Mouse (Mus musculus): ENCODE results near the gene Olfr157. TPM values are rescaled to one million over a fixed set of nuclear protein-coding genes. Genes with fewer than 3 reads are reported as not detected.

The Olfr157 gene
- 0.12 TPM in 1 of 2 replicates, not detected in the other for polyA plus RNA-seq (2016; fragmentation: Nextera tagmentation; extraction: Ambion mirVana)

- no peak within 1 kb of the TSS for H3K27ac ChIP-seq
- 74% methylated on average over 1 of the region's 1 CpGs for WGBS
- H3K27me3 ChIP-seq = no peaks in the 10 kb centered on the region
- no peak within 1 kb of the TSS for H3K4me2 ChIP-seq
- H3K9ac ChIP-seq (replicated peaks) = no peak within 1 kb of the TSS
- H3K4me3 ChIP-seq (replicated peaks) = no peak within 1 kb of the TSS
- peaks cover 10% of the 10 kb centered on the region; the same call in 1 of the 2 replicates for H3K9me3 ChIP-seq
- H3K36me3 ChIP-seq = no peaks in the 10 kb centered on the region
- ATAC-seq (ENCODE audit: insufficient number of reproducible peaks, insufficient read depth, low FRiP score, low TSS enrichment, low read depth) = no peak
- no peaks in the 10 kb centered on the region for H3K4me1 ChIP-seq (replicated peaks)
Measured at GRCm38 (mm10) chr4:43840101-43840500, at the start of gene Olfr157. Gene Olfr157, minus strand, starts transcription at chr4:43840201.

- Histone ChIP-seq H3K9ac (replicated peaks) (no peak overlapping the region), H3K27ac (no peak overlapping the region), H3K4me2 (peak overlapping the region; percentile 19; the same call in 1 of the 2 replicates), H3K36me3 (peaks cover 3% of the 10 kb centered on the region; the same call in 1 of the 2 replicates), H3K27me3 (no peaks in the 10 kb centered on the region), H3K4me1 (replicated peaks) (peaks cover 26% of the 10 kb centered on the region), H3K4me3 (replicated peaks) (no peak overlapping the region), H3K9me3 (no peaks in the 10 kb centered on the region)
- ATAC-seq (ENCODE audit: insufficient number of reproducible peaks, insufficient read depth, low FRiP score, low TSS enrichment, low read depth) = no peak
- WGBS = 18% methylated on average over 4 of the region's 4 CpGs
Measured at GRCm38 (mm10) chr4:43884196-43884595, 44.2 kb upstream of the Olfr157 start.

GRCm38 (mm10) chr4:43879566-43879965 is 39.6 kb upstream of the Olfr157 start:
- no peaks in the 10 kb centered on the region for H3K9me3 ChIP-seq
- H3K27ac ChIP-seq = no peak overlapping the region
- no peaks in the 10 kb centered on the region for H3K36me3 ChIP-seq
- H3K27me3 ChIP-seq = no peaks in the 10 kb centered on the region
- no peak for ATAC-seq (ENCODE audit: insufficient number of reproducible peaks, insufficient read depth, low FRiP score, low TSS enrichment, low read depth)
- H3K4me2 ChIP-seq = no peak overlapping the region
- no peak overlapping the region for H3K4me3 ChIP-seq (replicated peaks)
- no peak overlapping the region for H3K9ac ChIP-seq (replicated peaks)
- peaks cover 43% of the 10 kb centered on the region for H3K4me1 ChIP-seq (replicated peaks)
- WGBS = 70% methylated on average over 6 of the region's 6 CpGs

- H3K9me3 ChIP-seq = no peaks in the 10 kb centered on the region
- no peak for ATAC-seq (ENCODE audit: insufficient number of reproducible peaks, insufficient read depth, low FRiP score, low TSS enrichment, low read depth)
- H3K4me2 ChIP-seq = no peak overlapping the region
- H3K27ac ChIP-seq = peak overlapping the region; percentile 46; the same call in 1 of the 2 replicates
- no peaks in the 10 kb centered on the region for H3K27me3 ChIP-seq
- WGBS = 36% methylated on average over 5 of the region's 5 CpGs
- H3K4me3 ChIP-seq (replicated peaks) = no peak overlapping the region
- H3K9ac ChIP-seq (replicated peaks) = no peak overlapping the region
- H3K36me3 ChIP-seq = no peaks in the 10 kb centered on the region
- peaks cover 31% of the 10 kb centered on the region for H3K4me1 ChIP-seq (replicated peaks)
Measured at GRCm38 (mm10) chr4:43878121-43878776, 38.2 kb upstream of the Olfr157 start.

GRCm38 (mm10) chr4:43877230-43877629 is 37.2 kb upstream of the Olfr157 start:
- Histone ChIP-seq H3K36me3 (no peaks in the 10 kb centered on the region), H3K27ac (no peak overlapping the region), H3K4me3 (replicated peaks) (no peak overlapping the region), H3K27me3 (no peaks in the 10 kb centered on the region), H3K4me2 (no peak overlapping the region), H3K9ac (replicated peaks) (0 out of 2 replicates have a peak overlapping the region, but pooled peaks have one; percentile 5), H3K4me1 (replicated peaks) (peaks cover 31% of the 10 kb centered on the region), H3K9me3 (no peaks in the 10 kb centered on the region)
- WGBS = 95% methylated on average over 1 of the region's 1 CpGs
- ATAC-seq (ENCODE audit: insufficient number of reproducible peaks, insufficient read depth, low FRiP score, low TSS enrichment, low read depth) = no peak

- Histone ChIP-seq H3K9me3 (no peaks in the 10 kb centered on the region), H3K4me1 (replicated peaks) (peaks cover 31% of the 10 kb centered on the region), H3K4me2 (peak overlapping the region; percentile 90), H3K36me3 (no peaks in the 10 kb centered on the region), H3K27ac (peak overlapping the region; percentile 83), H3K4me3 (replicated peaks) (peak overlapping the region; percentile 88), H3K27me3 (no peaks in the 10 kb centered on the region), H3K9ac (replicated peaks) (peak overlapping the region; percentile 87)
- WGBS = 0% methylated on average over 20 of the region's 20 CpGs
- peak; percentile 40; the same call in 1 of the 2 replicates for ATAC-seq (ENCODE audit: insufficient number of reproducible peaks, insufficient read depth, low FRiP score, low TSS enrichment, low read depth)
Measured at GRCm38 (mm10) chr4:43875919-43876411, 36.0 kb upstream of the Olfr157 start.

- ATAC-seq (ENCODE audit: insufficient number of reproducible peaks, insufficient read depth, low FRiP score, low TSS enrichment, low read depth) = peak; percentile 89
Measured at GRCm38 (mm10) chr4:43875160-43875918, 35.3 kb upstream of the Olfr157 start, which contains the start of gene Reck. Gene Reck, plus strand, starts transcription at chr4:43875530.

GRCm38 (mm10) chr4:43874501-43874900 is 34.5 kb upstream of the Olfr157 start:
- peak overlapping the region; percentile 90 for H3K4me2 ChIP-seq
- no peaks in the 10 kb centered on the region for H3K27me3 ChIP-seq
- peaks cover 31% of the 10 kb centered on the region for H3K4me1 ChIP-seq (replicated peaks)
- ATAC-seq (ENCODE audit: insufficient number of reproducible peaks, insufficient read depth, low FRiP score, low TSS enrichment, low read depth) = no peak
- H3K4me3 ChIP-seq (replicated peaks) = peak overlapping the region; percentile 88
- H3K9me3 ChIP-seq = 0 out of 2 replicates have a peak, but pooled peaks cover under 1% of the 10 kb centered on the region
- peak overlapping the region; percentile 87 for H3K9ac ChIP-seq (replicated peaks)
- H3K27ac ChIP-seq = no peak overlapping the region
- no peaks in the 10 kb centered on the region for H3K36me3 ChIP-seq
- WGBS = 55% methylated on average over 7 of the region's 7 CpGs

More at GRCm38 (mm10) chr4:43875160-43875918, 35.3 kb upstream of the Olfr157 start, which contains the start of gene Reck:
- peak within 1 kb of the TSS; percentile 90 for H3K4me2 ChIP-seq
- peak within 1 kb of the TSS; percentile 83 for H3K27ac ChIP-seq
- H3K27me3 ChIP-seq = no peaks in the 10 kb centered on the region
- WGBS = under 1% methylated on average over 73 of the region's 73 CpGs
- no peaks in the 10 kb centered on the region for H3K36me3 ChIP-seq
- peak within 1 kb of the TSS; percentile 87 for H3K9ac ChIP-seq (replicated peaks)
- H3K4me3 ChIP-seq (replicated peaks) = peak within 1 kb of the TSS; percentile 88
- H3K4me1 ChIP-seq (replicated peaks) = peaks cover 31% of the 10 kb centered on the region
- H3K9me3 ChIP-seq = no peaks in the 10 kb centered on the region

GRCm38 (mm10) chr4:43869821-43870220 is 29.8 kb upstream of the Olfr157 start:
- Histone ChIP-seq H3K9me3 (peaks cover 10% of the 10 kb centered on the region; the same call in 1 of the 2 replicates), H3K9ac (replicated peaks) (no peak overlapping the region), H3K27me3 (no peaks in the 10 kb centered on the region), H3K4me1 (replicated peaks) (peaks cover 4% of the 10 kb centered on the region; the same call in 1 of the 2 replicates), H3K4me2 (no peak overlapping the region), H3K4me3 (replicated peaks) (no peak overlapping the region), H3K27ac (no peak overlapping the region), H3K36me3 (no peaks in the 10 kb centered on the region)
- 82% methylated on average over 10 of the region's 10 CpGs for WGBS
- ATAC-seq (ENCODE audit: insufficient number of reproducible peaks, insufficient read depth, low FRiP score, low TSS enrichment, low read depth) = no peak

- no peaks in the 10 kb centered on the region for H3K9me3 ChIP-seq
- H3K27ac ChIP-seq = no peak overlapping the region
- ATAC-seq (ENCODE audit: insufficient number of reproducible peaks, insufficient read depth, low FRiP score, low TSS enrichment, low read depth) = no peak
- WGBS = 67% methylated on average over 4 of the region's 4 CpGs
- H3K4me1 ChIP-seq (replicated peaks) = no peaks in the 10 kb centered on the region
- H3K4me2 ChIP-seq = no peak overlapping the region
- no peak overlapping the region for H3K9ac ChIP-seq (replicated peaks)
- H3K4me3 ChIP-seq (replicated peaks) = no peak overlapping the region
- no peaks in the 10 kb centered on the region for H3K36me3 ChIP-seq
- H3K27me3 ChIP-seq = no peaks in the 10 kb centered on the region
Measured at GRCm38 (mm10) chr4:43863298-43863697, 23.3 kb upstream of the Olfr157 start.

Measured in limb, embryonic 12.5 days (tissue).